Mouse (Mus musculus): Measurements from ENCODE around the gene Rgp1.

DNA sequence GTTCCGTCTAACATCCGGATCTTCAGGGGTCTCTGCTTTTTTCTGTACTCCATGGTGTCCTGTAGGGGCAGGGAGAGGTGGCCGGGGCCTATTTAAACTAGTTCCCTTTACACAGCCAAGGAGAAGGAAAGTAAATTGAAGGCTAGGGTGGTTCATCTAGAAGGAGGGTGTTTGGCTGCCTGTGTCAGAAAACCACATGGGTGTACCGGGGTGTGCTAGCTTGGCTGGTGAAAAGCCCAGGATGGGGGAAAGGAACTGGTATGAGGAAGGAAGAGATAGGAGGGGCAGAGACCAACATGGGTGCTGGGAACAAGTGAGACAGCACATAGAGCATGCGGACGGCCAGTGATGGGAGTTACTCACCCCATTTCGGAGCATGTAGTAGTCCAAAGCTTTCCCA is 22.6 kb upstream of the Rgp1 start:
- TF ChIP-seq POLR2A (IDR thresholded peaks at IDR 0.05; ENCODE audit: low read depth, low read length) (no peak), CTCF (IDR thresholded peaks at IDR 0.05; ENCODE audit: extremely low read depth, insufficient read depth, insufficient read length, insufficient replicate concordance) (no peak)

Data from spleen, adult 2 months (tissue).